Mouse (Mus musculus): ENCODE results near the gene Ybey.

DNA sequence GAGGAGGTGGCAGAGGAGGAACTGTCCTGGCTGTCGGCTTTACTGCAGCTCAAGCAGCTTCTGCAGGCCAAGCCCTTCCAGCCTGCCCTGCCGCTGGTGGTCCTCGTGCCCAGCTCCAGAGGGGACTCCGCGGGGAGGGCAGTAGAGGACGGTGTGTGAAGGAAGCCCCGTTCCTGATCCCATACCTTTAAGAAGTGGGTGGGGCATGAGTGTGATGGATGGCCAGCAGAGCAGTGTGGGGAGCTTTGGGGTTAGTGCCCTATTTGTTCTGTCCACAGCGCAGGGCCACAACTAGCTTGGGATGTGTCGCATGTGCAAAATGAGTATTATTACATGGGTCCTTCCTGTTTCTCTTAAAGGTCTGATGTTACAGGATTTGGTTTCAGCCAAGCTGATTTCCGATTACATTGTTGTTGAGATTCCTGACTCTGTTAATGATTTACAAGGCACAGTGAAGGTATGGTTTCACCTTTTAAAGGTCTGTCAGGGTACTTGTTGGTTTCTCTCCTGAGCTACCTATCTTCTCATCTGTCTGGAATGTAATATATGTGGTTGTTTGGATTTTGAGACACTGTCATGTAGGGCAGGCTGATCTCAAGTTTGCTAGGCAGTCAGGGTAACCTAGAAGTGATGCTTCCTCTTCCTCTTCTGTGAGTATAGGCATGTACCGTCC is 35.5 kb upstream of the Ybey start:
- TF ChIP-seq POLR2A (IDR thresholded peaks at IDR 0.05; ENCODE audit: insufficient read depth, low read depth, low read length), result no peak
- no peak for TF ChIP-seq CTCF (IDR thresholded peaks at IDR 0.05)
